Mouse (Mus musculus): ENCODE measurements around the gene Disp1.

DNA sequence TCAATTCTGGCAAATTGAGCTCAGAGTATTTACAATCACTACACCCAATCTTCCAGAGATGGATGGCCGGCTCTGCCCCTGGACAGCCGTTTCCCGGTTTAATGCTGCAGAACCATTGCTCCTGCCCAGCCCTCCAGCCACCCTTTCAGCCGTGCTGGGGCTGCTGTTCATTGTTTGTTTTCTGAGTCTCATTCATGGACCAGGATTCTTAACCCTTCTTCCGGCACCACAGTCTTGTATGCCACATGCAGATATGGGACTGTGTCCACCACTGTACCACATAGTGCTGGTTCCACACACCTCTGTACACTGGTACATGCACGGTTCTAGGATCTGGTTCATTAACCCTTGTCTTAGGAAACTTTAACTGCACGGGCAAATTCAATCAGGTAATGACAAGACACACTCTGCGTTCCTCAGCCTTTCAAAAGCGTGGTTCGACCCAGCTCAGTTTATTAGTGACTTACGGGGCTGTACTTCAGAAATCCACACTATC lies 12.4 kb upstream of the Disp1 start:
- no peak for TF ChIP-seq GATA1 (IDR thresholded peaks at IDR 0.05; ENCODE audit: borderline replicate concordance, low read length)
- no peak for TF ChIP-seq FLI1 (IDR thresholded peaks at IDR 0.05; ENCODE audit: low read length)
